Mouse (Mus musculus) thymus, postnatal 36 days (tissue): ENCODE data around the gene Cbfa2t2.
"Not testable (repeated sequence)": the region's sequence is repeated elsewhere in the genome, so short reads cannot be mapped to it uniquely, and the experiment has no call there.

Source experiments
- DNase-seq, 2 experiments: peaks; one replicate each; pipeline ENCODE4 v3.0.0; 2022; ENCODE audit warnings: mixed read lengths in 2 of 2

Cbfa2t2 gene

DNA sequence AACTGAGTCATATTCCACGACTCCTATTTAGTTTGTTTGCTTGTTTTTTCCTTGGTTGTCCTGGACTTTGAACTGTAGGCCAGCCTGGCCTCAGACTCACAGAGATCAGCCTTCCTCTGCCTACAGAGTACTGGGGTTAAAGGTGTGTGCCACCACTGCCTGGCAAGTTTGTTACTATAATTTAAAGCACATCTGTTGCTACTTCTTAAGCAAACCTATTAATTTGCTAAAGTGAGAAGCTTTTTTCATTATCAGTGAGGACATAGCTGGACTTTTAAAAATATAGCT, 38.7 kb downstream of the Cbfa2t2 start:
- DNase-seq: no peak

DNA sequence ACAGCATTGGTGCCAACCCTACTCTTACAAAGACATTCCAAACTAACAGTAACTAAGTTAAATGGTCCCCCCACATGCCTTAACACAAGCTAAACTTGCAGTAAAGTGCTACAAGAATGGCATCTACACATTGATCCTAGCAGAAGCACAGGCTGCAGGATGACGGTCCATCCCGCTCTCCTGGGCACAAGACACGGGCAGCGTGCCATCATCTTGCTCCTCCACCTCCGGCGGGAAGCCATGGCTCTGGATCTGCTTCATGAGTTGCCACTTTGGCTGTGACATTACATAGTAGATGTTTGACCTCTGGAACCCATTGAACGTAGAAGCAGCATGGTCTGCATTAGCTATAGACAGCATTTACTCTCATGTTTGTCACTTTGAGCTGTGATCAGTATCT, 39.6 kb downstream of the Cbfa2t2 start:
- DNase-seq: no peak

DNA sequence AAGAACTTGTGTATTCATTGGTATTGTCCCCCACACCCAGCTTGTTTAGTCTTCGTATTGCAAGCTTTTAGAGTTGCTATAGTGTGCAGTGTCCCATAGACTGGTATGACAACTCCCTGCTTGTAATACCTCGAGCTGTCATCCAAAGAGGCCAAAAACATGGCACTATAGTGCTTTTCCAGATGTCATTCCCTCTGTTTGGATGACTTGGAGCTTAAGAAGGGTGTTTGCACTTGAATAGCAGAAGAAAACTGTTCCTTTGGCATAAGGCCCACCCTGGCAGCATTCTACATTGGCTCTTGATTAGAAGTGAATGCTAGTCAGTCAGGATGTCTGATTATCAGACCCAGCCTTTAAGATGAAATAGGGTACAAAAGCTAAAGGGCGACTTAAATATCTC, 40.7 kb downstream of the Cbfa2t2 start:
- DNase-seq: no peak

DNA sequence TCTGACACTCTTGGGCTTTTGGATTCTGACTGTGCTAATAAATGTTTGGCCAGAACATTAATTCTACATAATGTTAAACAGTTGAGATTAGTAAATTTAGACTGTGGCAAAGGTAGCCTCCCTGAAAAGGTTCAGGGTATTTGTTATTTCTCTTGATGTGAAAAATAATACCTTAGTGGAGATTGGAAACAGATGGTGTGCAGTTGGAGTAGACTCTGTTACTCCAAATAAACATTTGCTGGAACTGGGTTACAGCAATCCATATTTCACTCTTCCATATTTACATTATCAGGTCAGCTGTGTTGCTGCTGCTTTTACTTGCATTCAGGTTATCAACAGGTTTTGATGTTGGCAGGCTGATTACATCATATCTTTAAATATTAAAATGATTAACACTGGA, 55.5 kb downstream of the Cbfa2t2 start:
- DNase-seq: no peak

DNA sequence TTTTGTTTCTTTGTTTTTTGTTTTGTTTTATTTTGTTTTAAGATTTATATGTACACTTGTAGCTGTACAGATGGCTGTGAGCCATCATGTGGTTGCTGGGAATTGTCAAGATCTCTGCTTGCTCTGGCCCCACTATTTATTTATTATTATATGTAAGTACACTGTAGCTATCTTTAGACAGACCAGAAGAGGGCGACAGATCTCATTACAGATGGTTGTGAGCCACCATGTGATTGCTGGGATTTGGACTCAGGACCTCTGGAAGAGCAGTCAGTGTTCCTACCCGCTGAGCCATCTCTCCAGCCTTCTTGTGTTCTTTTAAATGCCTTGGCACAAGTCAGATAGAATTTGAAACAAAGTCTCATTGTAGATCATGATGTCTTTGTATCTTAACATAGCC, 57.3 kb downstream of the Cbfa2t2 start:
- not testable (repeated sequence) for DNase-seq

DNA sequence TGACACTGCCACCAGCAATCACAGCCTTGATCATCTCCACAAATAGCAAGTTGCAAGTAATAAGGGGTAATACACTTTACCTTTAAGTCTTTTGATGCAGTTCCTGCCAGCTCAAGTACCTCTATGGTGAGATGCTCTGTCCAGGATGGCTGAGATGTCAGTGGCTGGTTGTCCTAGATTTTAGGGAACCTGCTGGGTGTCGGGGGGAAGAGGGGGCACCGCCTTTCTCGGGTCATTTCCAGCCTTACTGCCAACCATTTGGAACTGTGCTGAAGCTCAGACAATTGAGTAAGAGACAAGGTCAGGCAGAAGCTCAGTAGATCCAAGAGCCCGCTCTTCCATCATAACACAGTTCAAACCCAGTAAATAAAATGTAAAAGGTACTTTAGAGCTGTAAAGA, 58.7 kb downstream of the Cbfa2t2 start:
- DNase-seq: no peak

DNA sequence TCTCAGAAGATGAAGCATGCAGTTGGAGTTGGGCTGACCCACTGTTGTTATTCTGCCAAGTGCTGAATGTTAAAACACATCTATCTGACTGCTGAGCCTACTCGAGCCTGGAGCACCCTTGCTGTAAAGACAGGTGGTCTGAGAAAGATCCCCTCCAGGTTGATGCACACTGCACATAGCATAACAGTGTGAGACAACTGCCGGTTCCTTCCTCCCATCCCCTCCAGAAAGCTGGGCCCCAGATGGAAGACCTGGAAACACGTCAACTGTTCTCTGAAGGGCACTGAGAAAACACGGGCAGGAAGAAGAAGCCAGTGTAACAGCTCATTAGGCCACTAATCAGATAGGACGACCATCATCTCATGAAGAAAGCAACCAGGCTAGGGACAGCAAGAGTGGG, 62.3 kb downstream of the Cbfa2t2 start:
- DNase-seq: no peak

DNA sequence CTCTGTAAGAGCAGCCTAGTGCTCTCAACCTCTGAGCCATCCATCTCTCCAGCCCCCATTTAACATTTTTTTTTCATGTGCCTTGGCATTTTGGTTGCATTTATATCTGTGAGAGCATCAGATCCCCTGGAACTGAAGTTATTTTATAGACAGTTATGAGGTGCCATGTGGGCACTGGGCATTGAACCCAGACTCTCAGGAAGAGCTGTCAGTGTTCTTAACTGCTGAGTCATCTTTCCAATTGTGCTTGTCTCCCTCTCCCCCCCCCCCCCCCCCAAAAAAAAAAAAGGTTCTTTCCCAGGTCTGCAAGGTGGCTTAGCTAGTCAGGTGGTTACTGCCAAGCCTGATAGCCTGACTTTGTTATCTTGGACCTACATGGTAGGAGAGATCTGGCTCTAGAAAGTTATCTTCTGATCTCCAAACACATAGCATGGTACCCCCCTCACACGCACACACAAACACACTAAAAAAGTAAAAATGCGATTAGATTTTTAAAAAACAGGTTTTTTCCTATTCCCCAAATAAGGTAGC, 63.5 kb downstream of the Cbfa2t2 start:
- no peak for DNase-seq

DNA sequence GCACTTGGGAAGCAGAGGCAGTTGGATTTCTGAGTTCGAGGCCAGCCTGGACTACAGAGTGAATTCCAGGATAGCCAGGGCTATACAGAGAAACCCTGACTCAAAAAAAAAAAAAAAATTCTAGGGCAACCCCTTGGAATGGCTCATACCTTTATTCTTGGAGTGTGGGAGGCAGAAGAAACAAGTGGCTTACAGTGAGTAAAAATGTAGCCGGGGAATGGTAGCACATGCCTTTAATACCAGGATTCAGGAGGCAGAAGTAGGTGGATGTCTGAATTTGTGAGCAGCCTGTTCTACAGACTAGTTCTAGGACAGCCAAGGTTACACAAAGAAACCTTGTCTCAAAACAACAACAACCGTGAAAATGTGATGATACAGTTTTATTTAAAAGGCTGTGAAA, 64.5 kb downstream of the Cbfa2t2 start:
- DNase-seq: no peak

DNA sequence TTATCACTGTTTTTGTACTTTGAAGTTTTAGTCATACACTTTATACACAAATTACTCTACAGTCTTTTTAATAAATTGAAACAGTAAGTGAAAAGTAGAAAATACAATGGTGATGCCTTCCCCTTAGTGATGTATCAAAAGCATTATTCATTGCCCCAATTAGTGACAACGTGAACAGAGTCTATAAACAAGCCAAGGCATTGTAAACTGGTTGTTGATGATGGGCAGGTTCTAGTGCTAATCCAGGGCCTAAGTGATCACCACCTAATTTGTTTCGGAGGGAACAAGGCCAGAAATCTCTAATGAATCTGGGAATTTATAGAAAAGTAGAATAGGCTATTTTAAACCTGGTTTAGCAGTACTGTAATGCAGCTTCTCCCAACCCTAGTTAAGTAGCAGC, 70.8 kb downstream of the Cbfa2t2 start:
- DNase-seq: no peak

DNA sequence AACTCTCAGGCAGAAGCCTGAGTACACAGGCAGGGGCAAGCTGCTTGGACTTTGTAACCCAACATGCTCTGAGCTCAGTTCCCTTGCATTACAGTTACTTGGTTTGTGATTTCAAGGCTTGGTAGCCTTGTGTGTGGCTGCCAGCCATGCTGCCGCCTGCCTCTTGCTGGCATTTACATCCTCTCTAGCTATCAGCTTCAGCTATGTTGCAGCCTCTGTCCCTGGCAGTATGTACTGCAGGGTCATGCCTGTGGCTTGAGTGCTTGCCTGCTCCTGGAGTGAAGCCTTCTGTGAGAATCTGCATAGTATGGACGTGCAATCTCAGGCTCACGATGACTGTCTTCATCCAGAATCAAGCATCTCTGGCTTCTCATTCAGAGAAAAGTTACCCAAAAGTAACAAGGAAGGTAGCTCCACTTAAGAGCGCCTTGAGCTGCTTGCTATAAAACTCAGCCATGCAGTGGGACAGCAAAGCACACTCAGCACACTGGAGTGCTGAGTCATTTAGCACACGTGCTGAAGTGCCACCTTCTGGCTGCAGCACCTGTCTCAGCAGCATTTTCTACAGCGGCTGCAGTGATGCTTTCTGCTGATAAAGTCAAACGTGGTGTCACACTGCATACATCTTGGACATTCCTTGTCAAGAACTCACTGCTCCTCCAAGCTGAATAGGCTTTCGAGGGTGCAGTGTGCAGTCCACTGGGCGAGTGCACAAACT, 71.4 kb downstream of the Cbfa2t2 start:
- DNase-seq: peak; percentile 9 to 18

DNA sequence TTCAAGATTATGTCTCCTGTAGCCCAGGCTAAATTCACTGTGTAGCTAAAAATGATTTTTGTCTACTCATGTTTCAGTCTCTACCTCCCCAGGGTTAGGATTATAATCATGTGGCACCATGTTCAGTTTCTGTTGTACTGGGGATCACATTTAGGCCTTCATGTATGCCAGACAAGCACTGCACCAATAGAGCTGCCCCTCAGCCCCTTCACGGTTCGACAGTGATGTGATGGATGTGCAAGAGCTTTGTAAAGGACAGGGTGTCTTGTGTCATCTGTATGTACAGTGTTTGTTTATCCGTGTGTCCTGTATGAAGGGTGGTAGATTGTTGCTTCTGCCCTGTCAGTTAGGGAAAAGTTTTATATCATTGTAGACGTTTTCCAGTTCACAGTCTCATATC, 72.2 kb downstream of the Cbfa2t2 start:
- no peak for DNase-seq

DNA sequence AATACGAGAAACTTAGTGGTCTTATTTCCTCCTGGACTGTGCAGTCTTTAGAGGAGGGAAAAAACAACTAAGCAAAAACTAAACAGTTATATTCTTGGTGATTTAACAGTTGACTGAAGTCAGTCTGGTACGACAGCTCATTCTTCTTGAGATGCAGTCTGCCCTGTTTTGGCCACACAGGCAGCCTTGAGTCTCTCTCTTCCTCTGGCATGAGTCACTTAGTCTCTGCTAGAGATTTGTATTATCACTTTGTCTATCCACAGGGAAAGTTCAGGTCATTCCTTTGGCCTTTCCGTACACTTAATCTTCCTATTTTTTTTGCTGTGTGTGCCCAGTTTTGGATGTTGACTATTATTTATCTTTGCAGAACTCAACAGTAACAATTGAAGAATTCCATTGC, 73.9 kb downstream of the Cbfa2t2 start:
- no peak for DNase-seq

DNA sequence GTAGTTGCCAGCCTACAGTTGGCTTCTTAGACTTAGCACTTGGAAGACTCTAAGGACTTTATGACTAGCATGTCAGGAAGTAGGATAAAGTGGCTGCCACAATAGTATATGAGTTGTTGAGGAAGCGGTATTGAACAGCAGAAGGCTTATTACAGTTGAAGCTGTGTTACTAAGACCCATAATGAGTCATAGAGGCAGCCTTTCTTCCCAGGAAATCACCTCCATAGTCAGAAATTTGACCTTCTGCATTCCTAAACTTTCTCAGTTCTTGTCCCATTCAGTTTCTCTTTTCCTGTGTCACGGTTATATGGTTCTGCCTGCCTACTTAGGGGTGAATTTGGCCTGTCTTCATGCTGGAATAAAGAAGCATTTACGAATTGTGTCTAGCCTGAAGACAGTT, 80.7 kb downstream of the Cbfa2t2 start:
- no peak for DNase-seq

DNA sequence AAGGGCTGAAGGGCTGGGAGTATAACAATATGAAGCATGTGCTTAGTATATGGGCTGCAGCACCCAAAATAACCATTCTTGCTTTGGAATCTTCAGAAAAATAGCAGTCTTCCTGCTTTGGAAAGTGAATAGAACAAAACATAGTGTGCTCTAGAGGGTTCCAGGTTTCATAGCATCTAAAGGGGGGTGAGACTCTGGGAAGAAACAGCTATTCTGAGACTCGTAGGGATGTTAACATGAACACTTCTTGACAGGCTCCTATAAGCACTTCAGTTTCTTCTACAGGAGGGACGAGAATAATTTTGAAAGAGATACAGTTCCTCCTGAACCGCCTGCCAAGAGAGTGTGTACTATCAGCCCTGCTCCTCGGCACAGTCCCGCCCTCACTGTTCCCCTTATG, 81.1 kb downstream of the Cbfa2t2 start:
- no peak for DNase-seq

DNA sequence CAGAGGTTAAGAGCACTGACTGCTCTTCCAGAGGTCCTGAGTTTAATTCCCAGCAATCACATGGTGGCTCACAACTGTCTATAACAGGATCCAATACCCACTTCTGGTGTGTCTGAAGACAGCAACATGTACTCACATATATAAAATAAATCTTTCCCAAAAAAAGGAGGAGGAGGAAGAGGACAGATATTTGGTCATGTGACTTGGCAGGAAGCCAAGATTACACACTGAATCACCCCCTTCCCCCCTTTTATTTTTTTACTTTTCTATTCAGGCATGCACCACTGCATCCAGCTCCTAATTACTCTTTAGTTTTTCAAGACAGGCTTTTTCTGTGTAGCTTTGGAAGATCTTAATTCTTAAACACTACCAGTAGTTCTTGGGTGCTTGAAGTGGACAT, 85.2 kb downstream of the Cbfa2t2 start:
- DNase-seq: no peak

DNA sequence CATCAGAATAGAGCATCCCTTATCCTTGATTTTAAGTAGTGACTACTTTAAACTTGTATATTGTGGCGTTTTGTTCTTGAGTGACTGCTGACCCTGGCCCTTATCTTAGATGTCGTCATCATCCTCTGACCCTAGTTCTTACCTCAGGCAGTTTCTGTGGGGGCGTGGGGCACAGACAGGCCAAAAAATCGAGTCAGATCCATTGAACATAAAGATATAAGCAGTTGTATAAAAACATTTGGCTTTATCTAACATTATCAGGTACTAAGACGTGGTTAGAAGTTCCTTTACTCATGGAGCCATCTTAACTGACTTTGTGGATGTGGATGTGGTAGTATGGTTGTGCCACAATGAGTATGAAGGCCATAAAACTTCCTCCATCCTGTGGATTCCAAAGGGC, 86.1 kb downstream of the Cbfa2t2 start:
- no peak for DNase-seq

DNA sequence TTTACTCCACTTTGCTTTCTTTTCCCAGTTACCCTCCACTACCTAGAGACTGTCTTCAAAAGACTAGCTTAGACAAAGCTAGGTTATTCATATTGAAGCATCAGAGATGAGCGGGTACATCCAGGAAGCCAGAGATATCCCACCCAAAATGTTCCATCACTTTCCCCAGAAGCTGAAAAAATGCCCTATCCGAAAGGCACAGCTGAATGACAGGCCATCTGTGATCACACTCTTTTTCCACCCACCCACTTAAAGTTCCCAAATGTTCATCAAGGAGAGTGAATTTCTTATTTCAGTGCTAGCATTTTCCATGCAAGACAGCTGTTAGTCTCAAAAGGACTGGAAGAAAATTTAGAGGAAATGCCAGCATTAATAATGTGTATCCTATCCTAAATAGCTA, 89.0 kb downstream of the Cbfa2t2 start:
- DNase-seq: no peak

DNA sequence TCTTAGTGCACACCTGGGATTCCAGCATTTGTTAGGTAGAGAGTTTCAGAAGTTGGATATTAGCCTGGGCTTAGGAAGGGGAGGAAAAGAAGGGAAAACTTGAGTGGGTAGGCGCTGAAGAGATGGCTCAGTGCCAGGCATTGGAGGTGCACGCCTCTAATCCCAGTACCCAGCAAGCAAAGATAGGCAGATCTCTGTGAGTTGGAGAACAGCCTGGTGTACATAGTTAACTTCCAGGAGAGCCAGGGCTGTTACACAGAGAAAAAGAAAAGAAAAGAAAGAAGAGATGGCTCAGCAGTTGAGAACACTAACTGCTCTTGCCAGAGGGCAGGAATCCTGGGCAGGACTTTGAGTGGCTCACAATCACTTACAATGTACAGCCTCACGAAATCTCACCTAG, 90.2 kb downstream of the Cbfa2t2 start:
- no peak for DNase-seq

DNA sequence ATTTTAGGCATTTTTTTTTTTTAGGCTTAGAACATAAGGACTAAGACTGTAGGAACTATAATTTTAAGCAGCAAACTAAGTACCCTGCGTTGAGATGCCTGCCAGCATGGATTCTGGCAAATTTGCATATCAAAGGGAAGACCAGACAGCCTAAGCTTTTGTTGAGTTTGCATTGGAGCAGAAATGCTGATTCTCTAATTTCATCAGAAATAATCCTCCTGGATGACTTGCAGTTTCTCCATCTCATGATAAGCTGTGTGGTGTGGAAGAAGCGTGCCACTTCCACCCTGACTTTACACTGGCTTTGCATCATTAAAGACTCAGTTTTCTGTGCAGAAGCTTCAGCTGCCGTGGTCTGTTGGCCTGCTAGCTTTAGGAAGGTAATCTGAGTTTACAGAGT, 96.6 kb downstream of the Cbfa2t2 start:
- DNase-seq: no peak

DNA sequence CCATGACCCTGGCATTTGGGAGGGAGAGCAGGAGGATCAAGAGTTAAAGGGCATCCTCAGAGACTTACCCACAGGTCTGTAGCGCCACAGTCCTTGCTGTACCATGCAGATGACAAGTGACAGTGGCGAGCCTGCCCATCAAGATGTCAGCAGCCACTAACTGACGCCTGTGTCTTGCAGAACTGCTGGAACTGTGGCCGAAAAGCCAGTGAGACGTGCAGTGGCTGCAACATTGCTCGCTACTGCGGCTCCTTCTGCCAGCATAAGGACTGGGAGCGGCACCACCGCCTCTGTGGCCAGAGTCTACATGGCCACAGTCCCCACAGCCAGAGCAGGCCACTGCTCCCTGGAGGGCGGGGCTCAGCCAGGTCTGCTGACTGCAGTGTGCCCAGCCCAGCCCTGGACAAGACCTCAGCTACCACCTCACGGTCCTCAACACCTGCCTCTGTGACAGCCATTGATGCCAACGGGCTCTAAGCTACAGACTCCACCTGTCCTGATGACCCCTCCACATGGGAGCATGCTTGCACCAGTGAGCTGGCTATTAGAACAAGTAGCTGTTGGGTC, 98.5 kb downstream of the Cbfa2t2 start:
- no peak for DNase-seq

DNA sequence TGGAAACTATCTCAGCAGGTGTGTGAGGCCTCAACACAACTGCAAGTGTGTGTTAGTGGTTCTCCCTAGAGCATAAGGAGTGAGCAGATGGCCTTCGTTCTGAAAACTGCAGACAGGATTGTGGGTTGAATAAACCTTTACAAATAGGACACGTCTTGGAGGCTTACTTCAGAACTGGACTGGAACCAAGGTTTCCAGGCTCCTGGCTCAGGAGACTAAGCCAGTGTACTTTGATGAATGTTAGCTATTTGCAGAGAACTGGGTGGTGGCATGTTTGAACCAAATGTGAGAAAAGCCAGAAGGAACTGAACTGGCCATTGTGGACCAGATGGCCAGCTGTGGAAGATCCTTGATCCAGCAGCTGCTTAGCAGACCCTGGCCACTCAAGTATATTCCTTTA, 102.0 kb downstream of the Cbfa2t2 start:
- DNase-seq: no peak

DNA sequence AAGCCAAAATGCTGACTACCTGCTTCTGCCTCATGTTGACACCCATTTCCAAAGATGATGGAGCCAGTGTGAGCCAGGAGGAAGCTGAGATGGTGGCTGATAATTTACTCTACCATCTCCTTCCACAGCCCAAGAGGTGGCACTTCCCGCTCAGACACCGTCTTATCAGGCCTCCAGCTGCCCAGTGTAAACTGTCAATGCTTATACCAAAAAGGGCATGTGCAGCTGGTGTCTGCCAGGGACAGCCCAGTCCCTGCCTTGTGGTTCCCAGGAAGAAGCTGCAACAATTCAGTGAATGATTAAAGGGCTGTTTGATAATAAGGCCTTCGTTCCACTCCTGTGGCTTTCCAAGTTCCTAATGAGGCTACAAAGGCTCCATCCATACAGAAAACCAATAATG, 102.4 kb downstream of the Cbfa2t2 start:
- no peak for DNase-seq

DNA sequence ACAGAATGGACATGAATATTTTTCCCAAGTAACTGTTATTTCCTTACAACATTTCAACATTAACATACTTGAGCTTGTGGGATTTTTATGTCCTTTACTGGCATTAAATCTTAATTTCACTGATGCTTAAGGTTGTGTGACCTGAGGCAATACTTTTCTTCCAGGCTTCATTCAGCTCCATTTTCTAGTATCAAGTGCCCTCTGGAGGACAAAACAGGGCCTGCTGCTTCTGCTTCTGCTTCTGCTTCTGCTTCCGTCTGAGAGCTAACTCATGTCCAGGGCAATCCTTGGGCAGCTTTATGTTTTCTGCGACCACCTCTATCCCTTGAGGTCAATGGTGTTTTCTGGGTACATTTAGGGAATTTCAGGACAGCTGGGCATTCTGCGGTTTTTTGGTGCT, 103.4 kb downstream of the Cbfa2t2 start:
- DNase-seq: no peak

DNA sequence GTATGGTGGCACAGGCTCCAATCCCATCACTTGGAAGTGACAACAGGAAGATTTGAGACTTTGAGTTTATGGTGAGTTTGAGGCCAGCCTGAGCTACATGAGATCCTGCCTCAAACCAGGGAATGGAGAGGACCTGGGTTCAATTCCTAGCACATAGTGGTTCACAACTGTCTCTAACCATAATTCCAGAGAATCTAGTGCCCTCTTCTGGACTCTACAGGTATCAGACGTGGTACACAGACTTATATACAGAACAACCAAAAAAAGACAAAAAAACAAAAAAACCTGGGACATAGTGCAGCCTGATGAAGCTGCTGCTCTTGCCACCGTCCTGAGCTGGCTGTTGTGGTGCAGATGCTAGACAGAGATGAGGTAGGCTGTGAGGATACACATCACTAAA, 105.3 kb downstream of the Cbfa2t2 start:
- DNase-seq: no peak
